Mouse (Mus musculus): Measurements from ENCODE around the gene Lman1l.

GRCm38 (mm10) chr9:57667136-57667535 lies 46.6 kb upstream of the Lman1l start:
- no peak for TF ChIP-seq CTCF (IDR thresholded peaks at IDR 0.05; ENCODE audit: low read depth)
- no peak for TF ChIP-seq EP300 (IDR thresholded peaks at IDR 0.05; ENCODE audit: low read depth)
